ENCODE assay signal across 25 mouse cellular contexts in genomic region chr4:150352736-150353135, GRCm38 (mm10).
"Had no signal": no experiment of that assay in that cellular context is flagged by ENCODE, and none has a peak within 500 bp of the region (broad histone marks: within the 10 kb centered on the region; RNA-seq: fewer than 3 reads in every experiment).

No protein-coding gene starts in this region.

- H3K4me2 ChIP-seq: heart, embryonic 12.5 days; hindbrain, embryonic 14.5 days; kidney, embryonic 15.5 days; limb, embryonic 13.5 days; limb, embryonic 15.5 days; liver, embryonic 12.5 days had no signal

- H3K36me3 ChIP-seq: heart, embryonic 10.5 days; kidney, embryonic 15.5 days; limb, embryonic 13.5 days; limb, embryonic 15.5 days; liver, embryonic 12.5 days had no signal

- H3K9ac ChIP-seq: heart, embryonic 12.5 days; hindbrain, embryonic 14.5 days; kidney, embryonic 15.5 days; limb, embryonic 13.5 days; limb, embryonic 15.5 days; liver, embryonic 12.5 days; liver, embryonic 14.5 days had no signal

- DNase-seq: gastrocnemius, adult 2 months; gastrocnemius, postnatal 10 days; gastrocnemius, postnatal 36 days; heart, adult 18-20 months; heart, postnatal 14 days; heart, postnatal 36 days; kidney, adult 11 months; kidney, adult 2 months; kidney, adult 9 months; kidney, postnatal 14 days; kidney, postnatal 36 days; layer of hippocampus, adult 9-11 months; layer of hippocampus, postnatal 36 days; left cerebral cortex, postnatal 4 days had no signal

- H3K4me3 ChIP-seq: gastrocnemius, adult 2 months; heart, embryonic 10.5 days; heart, embryonic 12.5 days; kidney, embryonic 15.5 days; limb, embryonic 13.5 days; limb, embryonic 15.5 days; liver, embryonic 12.5 days had no signal

- H3K27me3 ChIP-seq: heart, embryonic 12.5 days; kidney, embryonic 15.5 days; limb, embryonic 13.5 days; limb, embryonic 15.5 days; liver, embryonic 12.5 days had no signal

- H3K9me3 ChIP-seq: heart, embryonic 10.5 days; heart, embryonic 12.5 days; kidney, embryonic 15.5 days; limb, embryonic 13.5 days; limb, embryonic 15.5 days; liver, embryonic 12.5 days had no signal

- ATAC-seq: hindbrain, postnatal 0 days; intestine, embryonic 16.5 days; liver, embryonic 12.5 days had no signal

- H3K27ac ChIP-seq: gastrocnemius, adult 2 months; heart, embryonic 10.5 days; hindbrain, embryonic 14.5 days; hindbrain, postnatal 0 days; kidney, postnatal 0 days; limb, embryonic 13.5 days; limb, embryonic 15.5 days; liver, embryonic 12.5 days; liver, embryonic 14.5 days had no signal
